Mouse (Mus musculus) Muller cell, postnatal 12 days (primary cell): ENCODE measurements at regions not wholly inside any gene's neighbourhood (a gene's known extent, or its start where the extent isn't known, plus 50 kb on each side); places are given as distances from the start of the nearest gene placed in this dataset.
"Not testable (repeated sequence)": the region's sequence is repeated elsewhere in the genome, so short reads cannot be mapped to it uniquely, and the experiment has no call there.

Experiments used
- DNase-seq: peaks from one replicate; pipeline ENCODE4 v3.0.0-alpha.2; 2015; ENCODE audit errors: inconsistent ontology term

GRCm38 (mm10) chr12:90664436-90664835 lies 73.8 kb downstream of the Dio2 start:
- DNase-seq: peak; percentile 35

DNA sequence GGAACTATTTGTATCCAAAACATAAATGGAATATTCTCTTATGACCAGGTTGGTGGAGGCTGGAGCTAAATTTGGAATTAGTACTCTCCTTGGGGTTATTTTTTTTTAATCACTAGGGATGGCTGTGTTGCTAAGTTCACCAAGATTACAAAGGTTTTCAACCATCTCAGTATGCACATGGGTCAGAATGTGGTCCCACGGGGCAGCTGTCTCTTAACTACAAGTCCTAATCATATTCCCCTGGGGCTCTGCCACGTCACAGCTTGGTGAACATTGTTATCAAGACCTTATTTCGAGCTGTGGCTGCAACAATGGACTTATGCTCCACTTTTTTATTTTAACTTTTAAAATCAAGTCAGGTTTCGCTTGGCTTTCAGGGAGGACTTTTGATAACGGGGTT lies 92.8 kb downstream of the Dio2 start:
- no peak for DNase-seq

GRCm38 (mm10) chr12:90643891-90644290 lies 94.3 kb downstream of the Dio2 start:
- DNase-seq: peak; percentile 50

GRCm38 (mm10) chr12:90624856-90625255 lies 113.4 kb downstream of the Dio2 start:
- no peak for DNase-seq

DNA sequence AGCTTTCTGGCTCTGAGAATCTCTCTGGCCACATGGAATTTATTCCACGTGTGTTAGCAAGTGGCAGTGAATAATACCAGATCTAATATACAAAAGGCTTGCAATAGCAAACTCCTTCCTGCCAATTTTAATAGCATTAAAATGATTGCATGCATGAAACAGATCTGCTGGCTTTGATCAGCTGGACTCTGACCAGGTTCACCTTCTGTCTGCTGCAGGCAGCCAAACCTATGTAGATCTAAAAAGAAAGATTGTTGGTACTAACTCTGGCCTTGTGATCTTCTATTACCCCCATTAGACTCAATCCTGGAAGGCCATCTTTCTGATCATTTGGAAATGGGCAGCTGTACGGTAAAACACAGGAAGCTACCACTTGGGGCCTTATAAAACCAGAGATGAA lies 114.8 kb downstream of the Dio2 start:
- DNase-seq: no peak

DNA sequence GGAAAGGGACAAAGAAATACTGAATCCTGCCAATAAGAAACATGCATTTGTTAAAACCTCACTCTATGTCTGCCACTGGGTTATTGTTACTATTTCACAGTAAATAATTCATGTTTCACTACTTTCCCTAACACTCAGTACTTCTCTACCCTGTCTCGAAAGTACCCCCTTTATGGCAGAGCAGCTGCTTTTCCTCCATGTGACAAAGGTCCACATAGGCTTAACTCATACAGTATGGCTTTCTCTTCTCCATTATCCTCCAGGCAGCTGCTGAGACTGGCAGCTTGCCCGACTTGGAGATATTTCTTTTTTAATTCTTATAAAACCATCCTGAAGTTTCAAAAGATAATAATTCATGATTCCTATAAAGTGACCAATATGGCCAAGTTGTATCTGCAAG lies 129.4 kb downstream of the Dio2 start:
- DNase-seq: no peak

DNA sequence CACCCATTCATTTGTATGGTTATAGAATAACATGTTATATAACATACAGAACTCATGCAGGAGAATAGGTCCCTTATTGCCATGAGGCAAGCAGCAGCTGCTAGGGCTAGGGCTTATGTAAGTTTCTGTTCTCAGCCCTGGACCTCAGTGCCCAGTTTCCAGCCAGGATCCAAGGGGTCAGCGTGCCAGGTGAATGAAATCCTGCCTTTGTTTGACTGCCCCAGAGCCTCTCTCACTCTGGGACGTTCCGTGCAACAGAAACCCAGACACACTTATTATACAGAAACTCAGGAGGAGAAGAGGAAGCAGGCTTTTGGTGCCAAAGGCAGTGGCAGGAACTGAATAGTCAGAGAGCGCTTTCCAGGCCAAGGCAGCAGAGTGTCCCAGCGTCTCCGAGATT lies 130.3 kb downstream of the Dio2 start:
- DNase-seq: peak; percentile 49

- DNase-seq: peak; percentile 26
These were observed 158.2 kb downstream of the Dio2 start for GRCm38 (mm10) chr12:90580006-90580405.

GRCm38 (mm10) chr12:90576103-90576502 lies 162.1 kb downstream of the Dio2 start:
- peak; percentile 28 for DNase-seq

DNA sequence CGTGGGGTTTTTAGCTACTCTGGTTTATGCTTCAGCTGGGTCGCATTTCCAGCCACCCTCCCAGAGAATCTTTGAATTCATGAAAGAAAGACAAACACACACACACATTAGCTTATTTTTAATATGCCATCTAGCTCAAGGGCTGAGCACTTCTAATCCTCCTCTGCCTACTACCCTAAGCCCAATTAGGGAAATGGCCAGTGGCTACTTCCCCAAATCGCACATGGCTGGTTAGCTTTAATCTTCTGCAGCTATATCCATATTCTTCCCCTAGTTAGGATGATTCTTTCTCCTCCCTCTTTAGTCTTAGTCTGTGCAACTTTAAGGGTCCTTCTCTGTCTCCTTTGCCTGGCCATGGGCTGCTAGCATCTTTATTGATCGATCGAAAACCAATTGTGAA lies 166.3 kb downstream of the Dio2 start:
- DNase-seq: no peak

DNA sequence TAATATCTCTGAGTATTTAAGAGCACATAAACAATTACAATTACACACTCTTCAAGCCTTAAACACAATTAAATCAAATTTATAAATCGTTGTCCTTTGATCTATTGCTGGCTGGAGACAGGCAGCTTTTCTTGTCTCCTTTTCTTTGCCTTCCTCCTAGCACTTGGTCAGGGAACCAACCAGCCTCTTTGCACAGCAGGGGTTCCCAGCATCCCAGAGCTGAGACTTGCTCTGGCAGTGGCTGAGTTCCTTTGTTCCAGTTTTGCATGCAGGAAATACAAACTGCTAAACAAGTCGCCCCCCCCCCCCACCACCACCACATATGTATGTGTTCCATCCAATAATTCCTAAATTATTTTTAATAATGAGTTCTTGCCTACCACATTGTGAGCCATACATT lies 166.7 kb downstream of the Dio2 start:
- no peak for DNase-seq

GRCm38 (mm10) chr12:90566349-90566748 lies 171.9 kb downstream of the Dio2 start:
- peak; percentile 32 for DNase-seq

- no peak for DNase-seq
These were observed 173.2 kb downstream of the Dio2 start for GRCm38 (mm10) chr12:90565051-90565450.

GRCm38 (mm10) chr12:90564594-90564993 lies 173.6 kb downstream of the Dio2 start:
- DNase-seq: not testable (repeated sequence)

- DNase-seq: peak; percentile 95
These were observed 195.9 kb downstream of the Dio2 start for GRCm38 (mm10) chr12:90542361-90542760.
